Mouse (Mus musculus) inflammation-experienced regulatory T-cells (primary cell): ENCODE data around the gene Cdc25b. TPM values are rescaled to one million over a fixed set of nuclear protein-coding genes. Genes with fewer than 3 reads are reported as not detected.

Source experiments
- polyA plus RNA-seq, 2 experiments: library from polyadenylated mRNA; unstranded; fragments of 100-300 nt; shearing (Covaris generic); gene quantifications; one replicate each; pipeline ENCODE4 v1.2.1; 2017

The Cdc25b gene
- 100 to 1,000 TPM in 1 of 2 experiments, 10 to 100 TPM in 1; 81.9 to 101 TPM for polyA plus RNA-seq

GRCm38 (mm10) chr2:131186771-131187601 lies at the start of gene Cdc25b, which contains the start of gene Spef1:
Gene Cdc25b, plus strand, starts transcription at chr2:131186949.
Gene Spef1, minus strand, starts transcription at chr2:131187282.

GRCm38 (mm10) chr2:131159938-131160581 lies 26.7 kb upstream of the Cdc25b start, which contains the start of gene 1700037H04Rik:
Gene 1700037H04Rik, minus strand, starts transcription at chr2:131160081.

GRCm38 (mm10) chr2:131179990-131180587 lies 6.7 kb upstream of the Cdc25b start, which contains the start of gene Cenpb:
Gene Cenpb, minus strand, starts transcription at chr2:131180067.

GRCm38 (mm10) chr2:131206778-131207177 lies 20.0 kb downstream of the Cdc25b start, which contains the start of gene Ap5s1:
Gene Ap5s1, plus strand, starts transcription at chr2:131207078.

GRCm38 (mm10) chr2:131233307-131234126 lies 46.8 kb downstream of the Cdc25b start, which contains the start of gene Mavs:
Gene Mavs, plus strand, starts transcription at chr2:131234063.

Other genes starting within 250 kb of the Cdc25b start
- gene Gfra4, start 143.9 kb upstream of the Cdc25b start, polyA plus RNA-seq, result 1 to 10 TPM in 1 of 2 experiments, not detected in 1; 1.5 TPM
- 1 to 10 TPM in 1 of 2 experiments, under 1 TPM in 1; 0.89 to 2.1 TPM for gene Adam33, start 123.1 kb upstream of the Cdc25b start, polyA plus RNA-seq
- 1 to 10 TPM in 1 of 2 experiments, under 1 TPM in 1; 0.18 to 2.0 TPM for gene Siglec1, start 100.2 kb upstream of the Cdc25b start, polyA plus RNA-seq
- gene Hspa12b, start 59.7 kb upstream of the Cdc25b start, polyA plus RNA-seq, result under 1 TPM; 0.13 to 0.92 TPM
- not detected for gene Gm11037, start 53.5 kb upstream of the Cdc25b start, polyA plus RNA-seq
- 10 to 100 TPM; 29.5 to 41.0 TPM for gene 1700037H04Rik, start 26.9 kb upstream of the Cdc25b start, polyA plus RNA-seq
- gene Cenpb, start 6.9 kb upstream of the Cdc25b start, polyA plus RNA-seq, result 10 to 100 TPM in 1 of 2 experiments, 1 to 10 TPM in 1; 7.6 to 11.6 TPM
- gene Spef1, start 333 bp downstream of the Cdc25b start, polyA plus RNA-seq, result 1 to 10 TPM in 1 of 2 experiments, under 1 TPM in 1; 0.69 to 1.9 TPM
- 10 to 100 TPM; 21.0 to 28.8 TPM for gene Ap5s1, start 20.1 kb downstream of the Cdc25b start, polyA plus RNA-seq
- 10 to 100 TPM; 16.7 to 23.5 TPM for gene Mavs, start 47.1 kb downstream of the Cdc25b start, polyA plus RNA-seq
- gene Pank2, start 75.5 kb downstream of the Cdc25b start, polyA plus RNA-seq, result 100 to 1,000 TPM in 1 of 2 experiments, 10 to 100 TPM in 1; 97.9 to 102 TPM
- gene Rnf24, start 165.9 kb downstream of the Cdc25b start, polyA plus RNA-seq, result 1 to 10 TPM in 1 of 2 experiments, under 1 TPM in 1; 0.77 to 1.5 TPM